ENCODE assay signal across 17 mouse cellular contexts in genomic region chr15:25485372-25485771, GRCm38 (mm10).
DNase-seq lines count a peak whose midpoint lies in the region; ATAC-seq and TF ChIP-seq lines count a peak whose summit lies in the region.
"Had no signal": no experiment of that assay in that cellular context is flagged by ENCODE, and none has a peak within 500 bp of the region (broad histone marks: within the 10 kb centered on the region; RNA-seq: fewer than 3 reads in every experiment).

No protein-coding gene starts in this region.

- 0 out of 2 replicates have a peak, but pooled peaks have one; percentile 20 for ATAC-seq in forebrain, embryonic 12.5 days (ENCODE audit: low FRiP score)
- ATAC-seq in kidney, embryonic 16.5 days (ENCODE audit: low FRiP score, low TSS enrichment): no peak
- peak; percentile 98 for ATAC-seq in liver, postnatal 0 days

- TF ChIP-seq EP300 in liver, postnatal 0 days (IDR thresholded peaks at IDR 0.05; ENCODE audit: low read depth): no peak; the same call in 1 of the 2 replicates
- TF ChIP-seq EP300 in heart, adult 2 months (IDR thresholded peaks at IDR 0.05; ENCODE audit: insufficient read depth, low read depth, low read length): no peak

- WGBS in forebrain, embryonic 12.5 days: 70% methylated on average over 9 of the region's 9 CpGs
- 73% methylated on average over 9 of the region's 9 CpGs for WGBS in forebrain, embryonic 10.5 days
- 53% methylated on average over 9 of the region's 9 CpGs for WGBS in kidney, embryonic 16.5 days
- WGBS in liver, postnatal 0 days (ENCODE audit: insufficient replicate concordance): 51% methylated on average over 9 of the region's 9 CpGs
- 73% methylated on average over 9 of the region's 9 CpGs for WGBS in heart, adult 2 months

- no peak for TF ChIP-seq POLR2A in heart, adult 2 months (IDR thresholded peaks at IDR 0.05; ENCODE audit: insufficient read depth, low read depth, low read length)

- no peak overlapping the region for H3K27ac ChIP-seq in forebrain, embryonic 12.5 days
- no peak overlapping the region for H3K27ac ChIP-seq in forebrain, embryonic 10.5 days
- H3K27ac ChIP-seq in kidney, embryonic 16.5 days (ENCODE audit: low read length): no peak overlapping the region
- H3K27ac ChIP-seq in liver, postnatal 0 days (ENCODE audit: low read depth): peak overlapping the region; percentile 82
- no peak overlapping the region for H3K27ac ChIP-seq in heart, adult 2 months
- H3K27ac ChIP-seq: embryonic facial prominence, embryonic 15.5 days; hindbrain, postnatal 0 days; neural tube, embryonic 12.5 days had no signal

- no peak overlapping the region for H3K4me2 ChIP-seq in forebrain, embryonic 12.5 days
- no peak overlapping the region for H3K4me2 ChIP-seq in kidney, embryonic 16.5 days (replicated peaks; ENCODE audit: low read depth, low read length)
- H3K4me2 ChIP-seq in liver, postnatal 0 days (ENCODE audit: low read depth, low read length): peak overlapping the region; percentile 33; the same call in 1 of the 2 replicates
- H3K4me2 ChIP-seq: embryonic facial prominence, embryonic 15.5 days; neural tube, embryonic 12.5 days had no signal

- H3K79me2 ChIP-seq in heart, adult 2 months (replicated peaks; ENCODE audit: control insufficient read depth, insufficient read depth, low read length): no peaks in the 10 kb centered on the region

- no peak for TF ChIP-seq CTCF in liver, postnatal 0 days (IDR thresholded peaks at IDR 0.05; ENCODE audit: low read depth)
- no peak for TF ChIP-seq CTCF in heart, adult 2 months (IDR thresholded peaks at IDR 0.05)

- H3K4me3 ChIP-seq in forebrain, embryonic 12.5 days (replicated peaks): no peak overlapping the region
- no peak overlapping the region for H3K4me3 ChIP-seq in forebrain, embryonic 10.5 days
- H3K4me3 ChIP-seq in kidney, embryonic 16.5 days (ENCODE audit: low read length): no peak overlapping the region
- H3K4me3 ChIP-seq in liver, postnatal 0 days (ENCODE audit: low read depth, low read length): no peak overlapping the region
- no peak overlapping the region for H3K4me3 ChIP-seq in heart, adult 2 months
- H3K4me3 ChIP-seq: embryonic facial prominence, embryonic 15.5 days; megakaryocyte, embryonic 14.5 days; neural tube, embryonic 12.5 days had no signal

- H3K9ac ChIP-seq in forebrain, embryonic 12.5 days: no peak overlapping the region
- no peak overlapping the region for H3K9ac ChIP-seq in kidney, embryonic 16.5 days (replicated peaks; ENCODE audit: low read length)
- H3K9ac ChIP-seq in liver, postnatal 0 days (replicated peaks): no peak overlapping the region
- no peak overlapping the region for H3K9ac ChIP-seq in heart, adult 2 months (ENCODE audit: low read depth, low read length)
- H3K9ac ChIP-seq: embryonic facial prominence, embryonic 15.5 days; neural tube, embryonic 12.5 days had no signal

- H3K36me3 ChIP-seq in forebrain, embryonic 12.5 days (replicated peaks): no peaks in the 10 kb centered on the region
- H3K36me3 ChIP-seq in forebrain, embryonic 10.5 days (replicated peaks): no peaks in the 10 kb centered on the region
- H3K36me3 ChIP-seq in kidney, embryonic 16.5 days (ENCODE audit: insufficient read depth, low read length): no peaks in the 10 kb centered on the region
- H3K36me3 ChIP-seq in liver, postnatal 0 days (replicated peaks; ENCODE audit: insufficient read depth, low read length): no peaks in the 10 kb centered on the region
- peaks cover 2% of the 10 kb centered on the region for H3K36me3 ChIP-seq in heart, adult 2 months (ENCODE audit: control insufficient read depth, insufficient read depth, low read length)
- H3K36me3 ChIP-seq: embryonic facial prominence, embryonic 15.5 days; neural tube, embryonic 12.5 days had no signal

- intact Hi-C loops in heart, adult 2 months (cut with DNase I): loop anchor here (5.0 kb wide), 1 partner anchor 37 kb away; no protein-coding TSS in a partner anchor

- DNase-seq in forebrain, embryonic 10.5 days (ENCODE audit: extremely low spot score, low spot score): no peak
- DNase-seq in kidney, postnatal 10 days: peak; percentile 34
- peak; percentile 23 for DNase-seq in liver
- peak; percentile 30 for DNase-seq in liver, postnatal 0 days
- DNase-seq in heart, adult 2 months: no peak
- DNase-seq in retina, postnatal 1 day: no peak
- DNase-seq: cerebellum, adult 9-11 months; embryo, embryonic 11 days; gastrocnemius, postnatal 14 days; layer of hippocampus, postnatal 36 days; right cerebral cortex, postnatal 25 days had no signal

- no peaks in the 10 kb centered on the region for H3K4me1 ChIP-seq in forebrain, embryonic 12.5 days
- H3K4me1 ChIP-seq in forebrain, embryonic 10.5 days: no peaks in the 10 kb centered on the region
- H3K4me1 ChIP-seq in kidney, embryonic 16.5 days (ENCODE audit: insufficient read depth, low read length): no peaks in the 10 kb centered on the region
- H3K4me1 ChIP-seq in liver, postnatal 0 days (ENCODE audit: insufficient read depth): no peaks in the 10 kb centered on the region
- H3K4me1 ChIP-seq in heart, adult 2 months (ENCODE audit: control insufficient read depth, insufficient read depth, low read length): no peaks in the 10 kb centered on the region; the same call in none of the 2 replicates
- H3K4me1 ChIP-seq: embryonic facial prominence, embryonic 15.5 days; neural tube, embryonic 12.5 days had no signal

- peaks cover 56% of the 10 kb centered on the region for H3K27me3 ChIP-seq in forebrain, embryonic 12.5 days
- peaks cover 20% of the 10 kb centered on the region; the same call in 1 of the 2 replicates for H3K27me3 ChIP-seq in forebrain, embryonic 10.5 days (ENCODE audit: poor library complexity, severe bottlenecking)
- H3K27me3 ChIP-seq in kidney, embryonic 16.5 days (ENCODE audit: insufficient read depth, low read length): no peaks in the 10 kb centered on the region
- no peaks in the 10 kb centered on the region for H3K27me3 ChIP-seq in liver, postnatal 0 days (ENCODE audit: insufficient read depth, low read length)
- no peaks in the 10 kb centered on the region for H3K27me3 ChIP-seq in heart, adult 2 months (ENCODE audit: control insufficient read depth, insufficient read depth, low read length)
- H3K27me3 ChIP-seq: embryonic facial prominence, embryonic 15.5 days; neural tube, embryonic 12.5 days had no signal

- H3K9me3 ChIP-seq in forebrain, embryonic 12.5 days: no peaks in the 10 kb centered on the region
- no peaks in the 10 kb centered on the region for H3K9me3 ChIP-seq in forebrain, embryonic 10.5 days
- H3K9me3 ChIP-seq in kidney, embryonic 16.5 days (ENCODE audit: low read length): no peaks in the 10 kb centered on the region
- no peaks in the 10 kb centered on the region for H3K9me3 ChIP-seq in liver, postnatal 0 days (ENCODE audit: low read length)
- H3K9me3 ChIP-seq: embryonic facial prominence, embryonic 15.5 days; megakaryocyte, embryonic 14.5 days; neural tube, embryonic 12.5 days had no signal

Comparison
In these comparisons a context has a peak if more than half of its experiments do, and no peak if none do; other contexts are left out.
1. DNase-seq: peak in kidney, postnatal 10 days (single experiment), liver (single experiment) and liver, postnatal 0 days (single experiment); none in forebrain, embryonic 10.5 days (single experiment), heart, adult 2 months (0 of 2) and retina, postnatal 1 day (single experiment).